Mouse (Mus musculus) megakaryocyte, embryonic 14.5 days (primary cell): ENCODE data around the gene Ahcy.

Experiments
- FLI1 ChIP-seq: IDR thresholded peaks from 2 replicates; pipeline ENCODE4 v1.6.1; 2012; ENCODE audit warnings: low read length, inconsistent platforms, mixed read lengths
- GATA1 ChIP-seq: IDR thresholded peaks from 3 replicates; pipeline ENCODE4 v1.6.1; 2012; ENCODE audit warnings: mixed read lengths, low read length, inconsistent platforms, borderline replicate concordance

GRCm38 (mm10) chr2:155018762-155019641 is 55.3 kb downstream of the Ahcy start:
- TF ChIP-seq GATA1 (no peak), FLI1 (no peak)
